ENCODE assay signal across 1 mouse cellular context in the genomic region with DNA sequence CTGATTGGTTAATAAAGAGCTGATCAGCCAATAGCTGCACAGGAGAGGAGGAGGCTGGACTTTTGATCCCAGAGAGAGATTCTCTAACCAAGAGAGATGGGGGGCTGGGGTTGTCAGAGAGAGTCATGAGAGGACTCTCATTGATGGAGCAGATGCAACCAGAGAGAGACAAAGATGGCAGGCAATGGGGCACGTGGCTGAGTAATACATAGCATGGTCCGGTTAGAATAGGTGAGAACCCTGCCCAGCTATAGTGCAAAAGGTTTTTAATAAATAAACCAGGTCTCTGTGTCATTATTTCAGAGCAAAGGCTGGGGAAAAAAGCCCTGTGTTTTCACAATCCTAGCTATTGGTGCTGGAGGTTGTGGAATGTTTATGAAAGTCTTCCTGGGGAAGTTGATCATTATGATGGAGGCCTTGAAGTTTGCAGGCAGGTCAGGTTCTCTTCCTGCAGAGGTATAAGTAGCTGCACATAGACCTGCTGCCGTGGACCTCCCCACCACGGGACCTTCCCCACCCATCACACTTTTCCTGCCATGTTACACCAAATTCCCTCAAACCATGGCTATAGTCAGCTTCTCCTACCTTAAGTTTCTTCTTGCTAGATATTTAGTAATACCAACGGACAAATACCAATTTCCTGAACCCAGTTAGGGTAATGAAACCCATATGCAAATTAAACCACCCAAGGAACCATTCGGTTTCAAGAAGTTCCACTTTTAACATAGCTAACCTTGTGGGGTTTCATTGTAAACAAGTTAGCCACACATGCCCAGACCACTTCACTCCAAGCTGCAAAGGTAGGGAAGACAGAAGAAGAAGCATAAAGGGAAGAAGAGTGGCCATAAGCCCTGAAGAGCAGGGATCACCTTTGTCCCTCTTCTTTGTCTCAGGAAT.
A peak's percentile ranks its signal among the peaks of the same experiment; 100 is the strongest.
TF ChIP-seq lines count a peak whose summit lies in the region.

No protein-coding gene starts in this region.

TF ChIP-seq in CH12.LX, 34 proteins besides CTCF, POLR2A, EP300 and RAD21 (continued from another document):
- TF ChIP-seq CHD1 (IDR thresholded peaks at IDR 0.05; ENCODE audit: low read depth, low read length) (0 out of 2 replicates have a peak, but pooled peaks have one; percentile 34), USF1 (IDR thresholded peaks at IDR 0.05; ENCODE audit: low read depth, low read length) (peak; percentile 25), MEF2A (IDR thresholded peaks at IDR 0.05; ENCODE audit: borderline replicate concordance, low read depth, low read length) (peak; percentile 93), HCFC1 (IDR thresholded peaks at IDR 0.05; ENCODE audit: low read depth, low read length) (no peak; the same call in 1 of the 2 replicates), USF2 (conservative IDR thresholded peaks at IDR 0.05; ENCODE audit: low read depth, low read length) (no peak), MAFK (IDR thresholded peaks at IDR 0.05; ENCODE audit: insufficient replicate concordance, low read length) (0 out of 2 replicates have a peak, but pooled peaks have one; percentile 68), ZKSCAN1 (IDR thresholded peaks at IDR 0.05; ENCODE audit: borderline replicate concordance, low read depth, low read length) (no peak), MAX (IDR thresholded peaks at IDR 0.05; ENCODE audit: low read length) (peak; percentile 91), SIN3A (IDR thresholded peaks at IDR 0.05; ENCODE audit: low read length) (peak; percentile 79), ELF1 (IDR thresholded peaks at IDR 0.05; ENCODE audit: low read depth, low read length) (0 out of 2 replicates have a peak, but pooled peaks have one; percentile 32), BHLHE40 (IDR thresholded peaks at IDR 0.05; ENCODE audit: low read depth, low read length) (peak; percentile 77), NRF1 (IDR thresholded peaks at IDR 0.05; ENCODE audit: low read depth, low read length) (peak; percentile 39; the same call in 1 of the 2 replicates), TCF12 (IDR thresholded peaks at IDR 0.05; ENCODE audit: low read depth, low read length) (peak; percentile 78), ETS1 (conservative IDR thresholded peaks at IDR 0.05; ENCODE audit: low read depth, low read length) (peak; percentile 83), MAZ (IDR thresholded peaks at IDR 0.05; ENCODE audit: low read depth, low read length) (peak; percentile 76), MXI1 (IDR thresholded peaks at IDR 0.05; ENCODE audit: low read depth, low read length) (peak; percentile 73; the same call in 1 of the 2 replicates), CHD2 (IDR thresholded peaks at IDR 0.05; ENCODE audit: low read length) (peak; percentile 50; the same call in 1 of the 2 replicates), IRF4 (IDR thresholded peaks at IDR 0.05; ENCODE audit: low read depth, low read length) (peak; percentile 88)
